Mouse (Mus musculus) T-helper 2 cell (primary cell): ENCODE measurements at regions not wholly inside any gene's neighbourhood (a gene's known extent, or its start where the extent isn't known, plus 50 kb on each side); places are given as distances from the start of the nearest gene placed in this dataset.

Experiments used
- in situ Hi-C: fragments of 300-600 bp; cut with MboI, MseI; formaldehyde crosslinking; loops from one replicate; pipeline ENCODE4 v1.15.1; 2025; ENCODE audit warnings: high pct_unique_total_duplicates

DNA sequence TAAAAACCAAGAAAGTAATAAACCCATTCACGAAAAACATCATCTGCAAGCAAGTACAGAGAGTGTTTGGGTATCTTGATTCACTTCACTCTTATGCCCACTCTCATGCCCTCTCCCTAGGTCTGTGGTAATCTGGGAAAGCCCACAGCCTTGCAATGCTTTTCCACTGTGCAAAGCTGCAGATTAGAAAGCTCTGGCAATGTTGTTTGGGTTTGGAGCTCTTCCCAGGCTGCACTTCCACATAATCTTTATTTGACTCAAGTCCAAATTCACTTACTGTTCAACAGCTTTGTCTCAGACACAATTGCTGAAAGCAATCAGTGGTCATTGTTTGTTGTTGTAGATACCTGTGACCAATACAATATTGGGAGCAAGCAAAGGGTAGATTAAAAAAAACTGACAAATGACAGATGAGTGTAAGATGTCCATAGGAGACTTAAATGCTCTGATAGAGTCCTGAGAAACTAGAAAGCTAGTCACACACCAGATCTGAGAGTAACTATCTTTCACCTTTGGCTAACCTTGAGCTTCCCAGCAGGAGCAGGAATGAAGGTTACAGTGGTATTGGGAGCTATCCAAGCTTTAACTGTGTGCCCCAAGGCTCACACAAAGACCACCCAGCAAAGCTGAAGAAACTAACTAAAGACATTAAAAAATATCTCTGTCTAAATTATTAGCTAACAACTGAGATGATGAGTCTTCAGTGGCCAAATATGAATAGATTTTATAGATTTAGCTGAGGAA is 325.7 kb upstream of the Klf12 start:
- in situ Hi-C loops, result no loop called here

DNA sequence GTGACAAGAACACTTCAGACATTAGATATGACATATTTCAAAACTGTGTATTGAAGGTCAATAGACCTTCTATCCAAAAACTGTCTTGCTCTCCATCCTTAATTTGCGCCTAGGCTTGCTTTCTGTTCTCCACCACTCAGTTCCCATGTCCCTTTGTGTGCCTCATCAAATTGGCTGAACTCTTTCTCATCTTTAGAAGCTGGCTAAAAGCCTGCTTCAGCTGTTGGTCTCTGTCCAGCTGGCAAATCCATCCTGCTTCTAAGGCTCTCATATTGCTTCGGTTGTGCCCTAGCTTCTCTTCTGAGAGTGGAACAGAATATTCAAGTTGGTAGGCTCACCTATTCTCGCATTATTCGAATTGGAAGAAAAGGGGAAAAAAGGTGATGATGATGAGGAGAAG is 322.6 kb upstream of the Klf12 start:
- in situ Hi-C loops, result no loop called here

DNA sequence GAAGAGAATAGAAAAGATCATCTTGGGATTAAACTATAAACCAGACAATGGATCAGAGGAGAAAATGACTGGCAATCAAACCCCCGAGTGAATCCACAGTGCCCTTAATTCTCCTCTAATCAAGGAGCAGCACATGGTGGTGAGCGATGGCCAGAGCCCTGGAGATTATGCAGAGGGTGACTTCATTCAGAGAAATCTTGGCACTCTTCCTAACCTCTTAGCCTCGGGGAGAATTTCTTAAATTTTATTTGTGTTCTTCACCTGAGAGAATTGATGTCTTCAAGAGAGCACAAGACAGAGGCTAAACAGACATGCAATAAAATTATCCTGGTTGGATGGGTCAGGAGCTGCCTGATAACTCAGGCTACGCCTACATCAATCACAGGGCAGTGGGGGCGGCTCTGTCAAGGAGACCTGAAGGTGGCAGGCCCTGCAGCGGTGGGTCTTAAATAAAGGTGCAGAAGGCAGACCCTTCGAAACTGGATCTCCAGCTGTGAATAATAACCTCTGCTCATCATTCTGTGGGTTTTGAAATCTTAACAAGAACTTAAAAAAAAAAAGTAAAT is 316.5 kb upstream of the Klf12 start:
- in situ Hi-C loops, result no loop called here

DNA sequence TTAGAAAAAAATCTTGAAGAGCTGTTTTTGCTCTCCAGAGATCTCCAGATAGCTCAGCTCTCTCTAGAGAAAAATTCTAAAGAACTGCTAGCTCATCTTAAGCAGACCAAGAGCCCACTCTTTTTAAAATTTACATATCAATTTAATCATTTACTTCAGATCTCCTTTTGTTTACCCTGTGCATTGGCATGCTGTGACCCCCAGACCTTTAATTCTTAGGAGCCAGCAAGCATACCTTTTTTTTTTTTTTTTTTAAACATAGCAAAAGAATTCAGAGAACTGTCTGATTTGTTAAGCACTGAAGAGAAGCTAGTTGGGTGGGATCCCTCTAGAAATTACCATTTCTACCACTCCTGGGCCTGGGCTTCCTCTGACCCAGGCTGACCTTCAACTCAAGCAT is 285.5 kb upstream of the Klf12 start:
- in situ Hi-C loops, result no loop called here

DNA sequence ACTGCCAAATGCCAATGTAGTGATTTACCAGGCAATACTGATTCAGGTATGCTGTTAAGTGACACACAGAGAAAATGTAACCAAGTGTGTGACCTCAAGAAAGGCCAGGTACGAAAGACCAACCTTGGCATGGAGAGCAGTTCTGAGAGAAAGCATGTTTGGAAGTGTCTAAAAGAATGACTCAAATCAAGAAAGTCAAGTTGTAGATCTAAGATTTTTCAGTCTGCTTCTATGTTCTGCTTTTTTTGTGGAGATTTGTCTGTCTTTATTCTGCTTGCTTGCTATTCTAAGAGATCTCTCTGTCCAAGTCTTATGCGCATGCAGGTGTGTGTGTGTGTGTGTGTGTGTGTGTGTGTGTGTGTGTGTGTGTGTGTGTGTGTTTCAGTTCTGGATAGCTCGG is 277.4 kb upstream of the Klf12 start:
- in situ Hi-C loops, result no loop called here

DNA sequence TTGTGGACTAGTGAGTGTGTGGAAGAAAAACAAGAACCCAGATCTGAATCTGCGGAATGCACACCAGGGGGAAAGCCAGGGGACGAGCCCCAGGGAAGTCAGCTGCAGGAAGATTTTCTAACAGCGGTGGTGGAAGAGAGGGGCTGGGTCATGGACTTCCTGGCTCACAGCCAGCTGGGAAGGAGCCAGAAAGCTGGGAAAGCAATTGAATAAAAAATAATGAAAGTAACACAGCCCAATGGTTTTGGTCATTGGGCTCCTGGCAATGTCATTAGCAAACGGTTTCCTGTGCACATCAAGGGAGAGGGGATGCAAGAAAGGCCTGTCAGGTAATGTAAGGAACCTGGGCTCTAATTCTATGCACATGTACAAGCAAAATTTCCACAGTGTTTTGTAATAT is 273.9 kb upstream of the Klf12 start:
- in situ Hi-C loops, result no loop called here

DNA sequence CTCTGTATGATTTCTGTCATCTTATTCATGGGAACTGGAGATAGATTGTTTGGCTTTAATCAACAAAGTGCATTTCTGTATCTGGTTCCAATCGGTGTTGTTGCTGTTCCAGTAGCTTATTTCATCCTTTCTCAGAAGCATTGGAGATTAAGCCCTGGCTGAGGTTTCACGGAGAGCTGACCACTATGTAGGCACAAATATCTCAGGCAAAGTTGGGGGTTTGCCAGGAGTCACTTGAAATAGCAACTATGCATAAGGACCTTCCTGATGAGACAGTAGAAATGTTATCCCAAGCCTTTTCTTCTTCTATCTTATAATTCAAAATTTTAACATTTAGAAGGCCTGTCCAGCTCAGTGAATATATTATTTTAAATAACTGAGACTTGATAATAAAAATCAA is 268.0 kb upstream of the Klf12 start:
- in situ Hi-C loops, result no loop called here

DNA sequence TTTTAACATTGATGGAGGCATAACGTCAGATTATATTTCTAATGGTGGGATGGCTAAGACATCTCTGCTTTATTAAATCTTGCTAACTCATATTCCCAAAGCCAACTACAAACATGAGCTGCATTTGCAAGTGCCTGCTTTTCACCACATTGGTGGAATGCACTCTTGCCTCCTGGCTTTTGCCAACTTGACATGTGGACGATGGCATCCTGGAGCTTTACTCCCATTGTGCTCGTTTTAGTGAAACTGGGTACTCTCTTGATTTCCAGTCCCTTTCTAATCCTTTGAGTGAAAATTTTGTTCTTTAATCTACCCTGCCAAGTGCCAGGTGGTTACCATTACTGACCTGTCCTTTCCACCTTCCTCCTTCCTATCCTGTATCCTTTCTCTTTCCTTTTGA is 265.8 kb upstream of the Klf12 start:
- in situ Hi-C loops, result no loop called here

DNA sequence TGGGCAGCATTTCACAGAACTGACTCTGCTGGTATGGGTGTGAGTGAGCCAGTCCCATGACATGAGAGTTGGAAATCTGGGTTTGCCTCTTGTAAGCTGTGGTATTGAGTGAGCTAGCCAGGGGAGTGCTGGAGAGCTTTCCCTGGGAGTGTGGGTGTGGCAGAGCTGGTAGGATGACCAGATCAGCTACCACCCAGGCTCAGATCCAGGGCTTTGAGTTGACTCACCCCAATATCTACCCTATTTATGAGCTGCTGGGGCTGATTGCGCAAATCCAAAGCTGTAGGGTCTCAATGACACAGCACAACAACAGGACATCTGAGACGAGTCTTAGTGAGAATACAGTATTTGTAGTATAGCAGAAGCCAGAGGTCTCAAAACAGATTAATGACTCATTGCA is 245.7 kb upstream of the Klf12 start:
- in situ Hi-C loops, result no loop called here

DNA sequence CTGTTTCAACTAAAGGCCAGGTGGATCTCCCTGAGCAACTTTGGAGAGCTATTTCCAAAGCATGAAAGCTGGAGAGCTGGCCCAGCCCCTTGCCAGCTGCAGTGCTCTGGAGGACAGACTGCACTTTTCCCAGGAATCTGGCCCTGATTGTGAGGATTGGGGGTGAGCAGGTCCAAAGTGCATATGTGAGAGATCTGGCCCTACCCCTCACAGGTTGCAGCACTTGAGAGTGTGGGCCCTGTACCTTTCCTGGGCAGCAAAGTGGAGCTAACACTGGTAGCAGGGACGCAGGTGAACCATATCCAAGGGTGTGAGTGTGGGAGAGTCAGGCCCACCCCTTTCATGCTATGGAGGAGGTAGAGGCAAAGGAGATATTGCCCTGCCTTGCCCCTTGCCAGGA is 245.3 kb upstream of the Klf12 start:
- in situ Hi-C loops, result no loop called here

DNA sequence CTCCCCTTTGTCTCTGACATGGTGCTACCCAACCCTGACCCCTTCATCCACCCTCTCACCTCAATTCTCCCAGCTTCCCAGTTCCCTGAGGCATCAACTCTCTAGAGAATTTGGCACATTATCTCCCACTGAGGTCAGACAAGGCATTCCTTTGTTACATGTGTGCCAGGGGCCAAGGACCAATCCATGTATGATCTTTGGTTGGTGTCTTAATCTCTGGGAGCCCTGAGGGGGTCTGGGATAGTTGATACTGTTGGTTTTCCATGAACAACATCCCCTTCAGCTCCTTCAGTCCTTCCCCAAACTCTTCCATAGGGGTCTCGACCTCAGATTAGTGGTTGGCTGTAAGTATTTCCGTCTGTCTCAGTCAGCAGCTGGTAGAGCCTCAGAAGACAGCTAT is 224.9 kb upstream of the Klf12 start:
- in situ Hi-C loops, result no loop called here

DNA sequence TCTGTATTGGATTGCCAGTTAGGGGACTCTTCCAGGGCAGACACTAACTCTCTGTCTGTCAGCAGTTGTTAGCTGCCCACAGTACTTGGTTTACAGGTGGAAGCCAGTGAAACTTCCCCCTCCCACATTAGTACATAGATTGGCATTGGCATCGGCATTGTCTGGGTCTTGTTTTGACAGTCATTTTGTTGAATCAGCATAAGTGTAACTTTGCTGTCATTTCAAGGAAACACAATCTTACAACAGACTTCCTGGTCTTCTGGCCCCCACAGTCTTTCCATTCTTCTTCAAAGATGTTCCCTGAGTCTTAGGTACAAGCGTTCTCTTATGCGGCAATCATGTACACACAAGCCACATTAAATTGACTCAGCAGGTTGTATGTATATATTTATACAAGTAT is 223.6 kb upstream of the Klf12 start:
- in situ Hi-C loops, result no loop called here

DNA sequence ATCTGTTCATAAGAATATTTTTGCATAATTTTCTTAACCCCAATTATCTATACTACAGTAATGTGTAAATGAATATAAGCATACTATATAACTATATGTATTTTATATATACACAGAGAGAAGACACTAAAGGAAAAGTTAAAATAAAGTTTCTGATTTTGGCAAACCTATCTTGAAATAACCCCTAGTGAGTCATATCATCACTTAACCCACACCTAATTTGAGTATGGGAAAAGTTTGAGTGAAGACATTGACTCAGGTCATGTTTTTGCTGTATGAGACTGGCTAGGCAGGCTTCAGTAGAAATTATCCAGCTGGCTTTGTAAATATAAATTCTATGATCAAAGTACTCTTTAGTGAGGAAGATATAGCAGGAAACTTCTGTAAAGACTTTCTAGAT is 223.1 kb upstream of the Klf12 start:
- in situ Hi-C loops, result no loop called here

DNA sequence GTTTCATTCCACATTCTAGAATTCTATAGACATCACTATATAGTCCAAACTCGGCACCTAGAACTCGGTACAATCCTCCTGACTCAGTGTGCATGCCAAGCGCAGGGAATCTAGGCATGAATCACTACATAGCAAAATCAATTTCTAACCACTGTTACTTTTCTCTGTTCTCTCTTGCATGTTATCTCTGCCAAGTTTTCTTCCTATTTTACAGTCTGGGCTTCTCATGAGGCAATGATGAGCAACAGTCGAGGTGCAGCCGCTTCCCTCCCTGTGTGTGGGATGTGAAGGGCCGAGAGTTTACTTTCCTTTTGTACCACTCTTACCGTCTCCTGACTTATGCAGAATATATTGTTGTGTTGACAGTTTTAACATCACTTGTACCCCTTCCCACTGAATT is 204.4 kb upstream of the Klf12 start:
- in situ Hi-C loops, result no loop called here

DNA sequence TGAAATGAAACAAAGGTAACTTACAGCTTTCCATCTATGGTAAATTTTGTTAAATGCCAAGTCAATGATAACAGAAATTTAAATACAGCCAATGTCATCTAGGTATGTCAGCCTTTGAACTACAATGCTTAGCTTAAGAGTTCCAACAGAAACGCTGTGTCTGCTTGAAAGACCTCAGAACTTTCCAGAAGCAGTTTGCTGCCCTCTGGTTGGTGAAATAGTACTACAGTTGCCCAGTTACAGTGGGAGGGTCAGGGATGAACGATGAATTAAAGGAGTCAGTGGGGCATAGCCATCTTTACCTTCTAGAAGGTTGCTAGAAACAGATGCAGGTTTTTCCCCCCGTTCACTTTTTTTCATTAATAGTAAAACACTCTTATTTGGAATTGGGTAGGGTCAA is 201.0 kb upstream of the Klf12 start:
- in situ Hi-C loops, result no loop called here

DNA sequence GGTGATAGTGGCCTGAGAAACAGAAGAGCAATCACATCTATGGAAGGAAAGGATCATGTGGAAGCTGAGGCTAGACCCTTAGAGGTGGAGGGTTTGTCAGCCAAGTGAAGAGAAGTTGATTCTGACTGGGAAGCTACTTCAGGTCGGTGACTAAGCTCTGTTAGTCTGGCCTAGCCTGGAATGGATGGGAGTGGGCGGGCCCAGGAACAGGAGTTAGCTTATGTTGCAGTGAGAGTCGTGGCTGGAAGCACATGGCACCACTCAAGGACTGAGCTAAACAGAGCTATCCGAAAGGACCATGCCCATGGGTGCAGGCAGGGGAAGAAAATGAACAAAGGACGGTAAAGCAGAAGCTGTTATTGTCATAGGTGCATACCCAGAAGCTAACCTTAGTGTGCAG is 199.6 kb upstream of the Klf12 start:
- in situ Hi-C loops, result no loop called here

DNA sequence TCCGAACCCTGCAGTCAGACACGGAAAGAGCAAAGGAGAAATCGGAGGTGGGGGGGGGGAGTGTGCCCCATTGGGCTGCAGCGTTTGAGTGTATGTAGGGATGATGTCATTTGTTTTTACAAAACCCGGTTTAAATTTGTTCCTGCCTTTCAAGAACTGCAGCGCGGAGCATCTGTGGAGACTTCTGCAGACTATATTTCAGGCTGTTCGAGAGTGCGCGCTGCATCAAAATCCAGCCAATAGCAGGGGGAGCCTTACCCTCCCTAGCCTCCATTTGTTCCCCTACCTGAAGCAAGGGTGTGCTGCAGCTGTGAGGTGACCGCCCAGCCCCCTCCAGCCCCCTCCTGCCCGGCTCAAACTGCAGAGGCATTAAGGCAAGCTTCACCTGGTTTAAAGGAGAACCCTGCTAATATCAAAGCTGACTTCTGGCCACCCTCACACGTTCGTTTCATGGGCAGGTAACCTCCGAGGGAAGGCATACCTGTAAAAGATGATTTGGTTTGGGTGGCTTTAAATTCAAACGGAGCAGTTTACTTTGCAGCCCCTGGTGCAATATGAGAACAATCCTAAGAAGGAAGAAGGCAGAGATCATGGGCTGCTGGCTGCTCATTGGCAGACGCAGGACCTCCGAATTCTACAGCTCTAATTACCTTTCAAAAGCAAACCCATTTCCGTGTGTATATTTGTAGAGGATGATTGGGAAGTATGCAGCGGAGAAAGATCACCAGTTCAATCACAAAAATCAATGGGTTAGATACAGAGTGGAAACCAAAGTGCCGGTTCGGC is 193.3 kb upstream of the Klf12 start:
- in situ Hi-C loops, result no loop called here

DNA sequence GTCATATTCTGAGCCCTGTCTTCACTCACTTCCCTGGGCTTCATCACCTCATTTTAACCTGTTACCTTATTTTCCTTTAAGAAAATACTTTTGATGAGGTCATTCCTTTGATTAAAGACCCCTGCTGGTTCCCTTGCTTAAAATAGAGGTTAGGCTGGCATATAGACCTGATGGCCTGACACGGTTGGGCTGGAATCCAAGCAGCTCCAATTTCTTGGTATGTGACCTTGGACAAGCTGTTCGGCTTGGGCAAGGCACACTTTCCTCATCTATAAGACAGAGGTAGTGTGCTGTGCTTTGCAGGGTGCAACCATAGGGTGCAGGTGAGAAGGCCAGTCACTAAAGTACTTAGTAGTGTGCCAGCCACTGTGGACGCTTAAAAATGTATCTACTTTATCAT is 183.8 kb upstream of the Klf12 start:
- in situ Hi-C loops, result no loop called here

DNA sequence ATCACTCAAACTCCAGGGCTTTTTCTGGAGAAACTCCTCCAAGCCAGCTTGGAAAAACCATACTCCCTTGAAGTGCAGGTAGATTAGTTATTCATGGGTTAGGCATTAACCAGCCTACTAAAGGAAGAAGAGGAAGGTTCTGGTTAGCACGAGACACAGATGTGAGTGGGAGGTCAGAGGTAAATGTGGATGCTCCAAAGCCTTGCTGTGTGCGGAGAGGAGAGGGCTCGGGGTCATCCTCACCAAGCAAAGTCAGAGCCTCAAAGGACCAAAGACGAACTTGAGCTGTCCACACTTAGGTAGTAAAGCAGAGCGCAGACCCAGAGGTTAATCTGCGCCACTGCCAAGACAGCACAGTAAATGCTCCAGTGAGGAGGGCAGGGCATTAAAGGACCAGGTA is 177.8 kb upstream of the Klf12 start:
- in situ Hi-C loops, result no loop called here

DNA sequence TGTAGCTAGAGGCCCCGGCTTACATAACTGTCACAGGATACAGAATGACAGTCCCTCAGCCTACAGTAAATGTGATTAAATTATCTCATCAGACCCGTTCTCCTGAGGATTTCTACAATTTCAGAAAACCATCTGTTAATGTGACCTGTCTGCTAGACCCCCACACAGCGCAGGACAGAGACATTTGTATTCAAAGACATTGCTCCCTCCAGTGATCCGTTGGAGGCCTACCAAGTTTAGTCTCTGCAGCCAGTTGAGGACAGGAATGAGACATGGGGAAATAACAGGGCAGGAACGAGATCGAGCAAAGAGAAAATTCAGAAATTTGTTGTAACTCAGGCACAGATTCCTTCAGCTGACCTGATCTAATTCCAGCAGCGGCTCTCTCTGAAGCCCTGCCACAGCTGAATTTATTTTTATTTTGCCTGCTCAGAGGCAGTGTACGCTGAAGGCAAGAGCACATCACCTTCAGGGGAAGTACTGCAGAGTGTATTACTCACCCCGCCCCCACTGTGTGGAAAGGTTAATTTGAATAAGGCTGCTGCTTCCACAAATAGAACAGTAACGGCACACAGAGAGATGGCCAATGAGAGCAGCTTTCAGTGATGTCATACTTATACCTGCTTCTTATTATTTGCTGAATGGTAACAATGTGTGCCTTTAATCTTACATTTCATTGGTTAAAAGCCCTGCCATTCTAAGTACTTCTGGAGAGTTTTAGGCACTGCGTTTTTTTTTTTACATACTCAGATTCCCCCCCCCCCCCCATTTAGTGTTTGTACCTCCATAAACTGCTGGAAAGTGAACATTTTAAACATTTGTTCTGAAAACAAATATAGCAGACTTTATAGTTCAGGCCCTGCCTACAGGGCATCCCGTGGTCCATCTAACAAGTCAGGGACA is 176.9 kb upstream of the Klf12 start:
- in situ Hi-C loops, result no loop called here

DNA sequence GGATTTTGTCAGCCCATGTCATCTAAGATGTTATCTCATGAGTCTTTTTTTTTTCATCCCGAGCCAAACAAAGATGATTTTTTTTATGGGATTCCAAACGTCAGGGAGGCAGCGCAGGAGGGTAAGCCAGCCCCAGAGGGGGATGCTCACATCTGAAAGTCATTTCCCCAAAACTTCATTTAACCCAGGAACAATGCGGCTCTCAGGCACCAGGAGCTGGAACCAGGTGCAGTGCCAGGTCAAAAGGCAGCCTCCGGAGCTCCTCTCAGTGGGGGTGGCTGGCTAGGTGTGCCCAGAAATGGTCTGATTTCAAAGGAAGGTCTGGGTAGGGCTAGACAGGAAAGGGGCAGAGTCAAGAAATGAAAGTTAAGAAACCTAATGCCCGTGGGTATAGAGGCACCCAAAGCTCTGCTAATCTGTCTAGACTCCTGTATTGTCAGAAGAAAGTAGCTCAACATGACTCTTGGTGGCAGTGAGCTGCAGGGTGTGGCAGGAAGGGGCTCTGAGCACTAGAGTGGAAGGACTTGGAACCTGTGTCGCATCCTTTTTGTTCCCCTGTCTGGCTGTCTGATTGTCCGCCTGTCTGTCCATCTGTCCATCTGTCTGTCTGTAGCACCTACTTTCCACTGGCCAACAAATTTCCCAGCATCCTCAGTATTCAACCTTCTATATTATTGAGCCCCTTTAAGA is 175.3 kb upstream of the Klf12 start:
- in situ Hi-C loops, result no loop called here
